Mouse (Mus musculus) thymus, postnatal 0 days (tissue): ENCODE results near the gene Hist1h2br. TPM values are rescaled to one million over a fixed set of nuclear protein-coding genes. Genes with fewer than 3 reads are reported as not detected.
"Not testable (repeated sequence)": the region's sequence is repeated elsewhere in the genome, so short reads cannot be mapped to it uniquely, and the experiment has no call there.

Experiments used
- DNase-seq: peaks from one replicate; pipeline ENCODE4 v3.0.0-alpha.2; 2015; ENCODE audit warnings: low spot score
- polyA plus RNA-seq: library from polyadenylated mRNA; unstranded; fragments of >200 nt; fragmentation: Nextera tagmentation; extraction: Ambion mirVana; gene quantifications from 2 replicates; pipeline ENCODE4 v1.2.1, GENCODE M21; 2015

Gene Hist1h2br
- 64.8 and 86.2 TPM in 2 replicates for polyA plus RNA-seq

- DNase-seq: not testable (repeated sequence)
These were observed at the start of gene Hist1h2br, which contains the start of gene Hist1h2ap for GRCm38 (mm10) chr13:21833461-21833860. TSS of gene Hist1h2br (plus strand) at chr13:21833743. TSS of gene Hist1h2ap (minus strand) at chr13:21833507.

- peak; percentile 12 for DNase-seq
These were observed 49.2 kb upstream of the Hist1h2br start for GRCm38 (mm10) chr13:21784311-21784710.

GRCm38 (mm10) chr13:21786189-21786898, 47.2 kb upstream of the Hist1h2br start:
- DNase-seq: peak; percentile 41

- peak; percentile 97 for DNase-seq
These were observed 46.5 kb upstream of the Hist1h2br start, which contains the start of the genes Hist1h2an and Hist1h2bp for GRCm38 (mm10) chr13:21786899-21787629. TSS of gene Hist1h2an (minus strand) at chr13:21787218. TSS of gene Hist1h2bp (plus strand) at chr13:21787461.

- peak; percentile 42 for DNase-seq
These were observed 45.6 kb upstream of the Hist1h2br start for GRCm38 (mm10) chr13:21787760-21788593.

GRCm38 (mm10) chr13:21789925-21790324, 43.6 kb upstream of the Hist1h2br start:
- DNase-seq: peak; percentile 5

GRCm38 (mm10) chr13:21790601-21791283, 42.8 kb upstream of the Hist1h2br start:
- DNase-seq: peak; percentile 2

- DNase-seq: no peak
These were observed 38.0 kb upstream of the Hist1h2br start for GRCm38 (mm10) chr13:21795584-21795983.

GRCm38 (mm10) chr13:21797163-21797562, 36.4 kb upstream of the Hist1h2br start:
- DNase-seq: not testable (repeated sequence)

GRCm38 (mm10) chr13:21803058-21803457, 30.5 kb upstream of the Hist1h2br start:
- DNase-seq: not testable (repeated sequence)

GRCm38 (mm10) chr13:21810073-21810472, 23.5 kb upstream of the Hist1h2br start, which contains the start of the genes Hist1h2bq and Hist1h2ao:
TSS of gene Hist1h2bq (minus strand) at chr13:21810197.
TSS of gene Hist1h2ao (plus strand) at chr13:21810465.
- not testable (repeated sequence) for DNase-seq

- not testable (repeated sequence) for DNase-seq
These were observed 22.5 kb upstream of the Hist1h2br start for GRCm38 (mm10) chr13:21811074-21811473.

- DNase-seq: not testable (repeated sequence)
These were observed 22.0 kb upstream of the Hist1h2br start, which contains the start of gene Hist1h4m for GRCm38 (mm10) chr13:21811539-21811938. TSS of gene Hist1h4m (plus strand) at chr13:21811746.

GRCm38 (mm10) chr13:21812092-21812491, 21.5 kb upstream of the Hist1h2br start:
- DNase-seq: not testable (repeated sequence)

GRCm38 (mm10) chr13:21820082-21820890, 13.3 kb upstream of the Hist1h2br start:
- not testable (repeated sequence) for DNase-seq

- DNase-seq: no peak
These were observed 5.0 kb upstream of the Hist1h2br start for GRCm38 (mm10) chr13:21828511-21828910.

GRCm38 (mm10) chr13:21830344-21830743, 3.2 kb upstream of the Hist1h2br start:
- DNase-seq: no peak

- not testable (repeated sequence) for DNase-seq
These were observed 1.8 kb upstream of the Hist1h2br start, which contains the start of gene Hist1h4n for GRCm38 (mm10) chr13:21831418-21832394. TSS of gene Hist1h4n (minus strand) at chr13:21832196.
